Mouse (Mus musculus) stomach, postnatal 0 days (tissue): Measurements from ENCODE around the gene Sema5a.

Experiments
- CTCF ChIP-seq: IDR thresholded peaks from 2 replicates; pipeline ENCODE4 v1.5.1; 2016; ENCODE audit warnings: antibody characterized with exemption, low read depth, mild to moderate bottlenecking, moderate library complexity
- EP300 ChIP-seq: optimal IDR thresholded peaks from 2 replicates; pipeline ENCODE3; 2016; ENCODE audit warnings: antibody characterized with exemption

- TF ChIP-seq CTCF (no peak), EP300 (no peak)
These were observed 21.6 kb upstream of the Sema5a start for GRCm38 (mm10) chr15:32223028-32223427.
